Mouse (Mus musculus): ENCODE results near the gene Slc13a3. TPM values are rescaled to one million over a fixed set of nuclear protein-coding genes. Genes with fewer than 3 reads are reported as not detected.

Slc13a3 gene
- 1.8 and 3.1 TPM in 2 replicates for polyA plus RNA-seq (2012; rRNA removed)

DNA sequence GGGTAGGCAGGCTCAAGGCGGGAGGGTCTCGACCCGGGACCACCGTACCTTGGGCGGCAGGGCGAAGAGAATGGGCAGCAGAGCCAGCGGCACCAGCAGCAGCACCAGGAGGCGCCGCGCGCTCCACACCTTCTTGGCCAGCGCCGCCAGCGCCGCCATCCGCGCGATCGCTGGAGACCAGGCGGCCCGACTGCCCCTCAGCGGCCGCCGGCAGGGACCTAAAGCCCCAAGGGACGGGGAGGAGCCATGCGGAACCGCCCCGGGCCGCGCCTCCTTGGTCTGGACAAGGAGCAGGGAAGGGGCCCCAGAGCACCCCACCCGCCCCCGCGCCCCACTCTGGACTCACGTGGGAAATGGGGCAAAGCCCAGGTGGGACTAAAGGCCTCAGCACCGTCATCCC, at the start of gene Slc13a3:
TSS of gene Slc13a3 (minus strand) at position 228 of the 400 bp plus-strand sequence.

GRCm38 (mm10) chr2:165503259-165504203, 30.5 kb upstream of the Slc13a3 start, which contains the start of gene Slc2a10:
Gene Slc2a10, plus strand, starts transcription at chr2:165503787.

DNA sequence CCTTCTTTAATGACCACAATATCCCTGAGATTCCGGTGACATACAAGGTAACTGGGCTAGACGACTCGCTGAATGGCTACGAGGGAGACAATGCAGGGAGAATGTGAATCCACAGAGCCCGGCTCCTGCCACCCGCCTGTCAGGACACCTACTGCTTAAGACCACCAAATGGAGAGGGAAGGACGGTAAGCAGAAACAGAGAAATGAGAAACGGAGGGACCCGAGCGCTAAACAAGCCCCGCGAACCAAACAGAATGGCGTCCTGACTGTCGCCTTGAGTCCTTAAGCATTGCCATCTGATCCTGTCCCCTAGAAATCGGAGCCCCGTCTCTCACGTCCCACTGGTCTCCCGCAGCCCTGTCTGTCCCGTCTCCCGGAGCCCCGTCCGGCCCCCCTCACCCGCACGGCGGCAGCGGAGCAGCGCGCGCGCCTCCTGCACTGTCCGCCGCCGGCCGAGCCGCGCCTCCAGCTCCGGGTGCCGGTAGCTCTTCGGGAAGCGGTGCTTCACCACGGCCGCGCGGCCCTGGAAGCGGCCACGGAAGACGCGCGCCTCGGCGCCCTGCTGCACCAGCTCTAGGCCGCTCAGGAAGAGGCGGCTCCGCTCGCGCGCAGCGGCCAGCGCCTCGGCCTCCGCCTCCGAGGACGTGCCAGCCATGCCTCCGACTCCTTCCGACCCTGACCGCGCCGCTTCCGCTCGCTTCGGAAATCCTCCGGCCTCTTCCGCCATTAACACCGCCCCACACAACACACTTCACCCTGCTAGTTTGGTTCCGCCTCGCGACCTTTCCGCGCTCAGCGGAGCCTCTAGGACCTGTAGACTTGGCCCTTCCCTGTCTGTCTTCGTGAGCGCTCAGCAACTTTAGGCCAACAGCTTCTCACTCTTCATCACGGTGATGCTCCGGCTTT, 19.9 kb upstream of the Slc13a3 start, which contains the start of gene Trp53rka:
TSS of gene Trp53rka (minus strand) at position 677 of the 906 bp plus-strand sequence.

GRCm38 (mm10) chr2:165387844-165388495, 85.1 kb downstream of the Slc13a3 start, which contains the start of gene Zfp334:
Gene Zfp334, minus strand, starts transcription at chr2:165388259.

GRCm38 (mm10) chr2:165368496-165368895, 104.5 kb downstream of the Slc13a3 start, which contains the start of gene Zfp663:
Gene Zfp663, minus strand, starts transcription at chr2:165368729.

Other genes starting within 250 kb of the Slc13a3 start
- gene Cdh22, start 238.4 kb downstream of the Slc13a3 start, polyA plus RNA-seq (2012; rRNA removed): 4.2 and 4.8 TPM in 2 replicates
- 62.8 and 66.6 TPM in 2 replicates for gene Slc35c2, start 185.4 kb downstream of the Slc13a3 start, polyA plus RNA-seq (2012; rRNA removed)
- 90.6 and 92.9 TPM in 2 replicates for gene Elmo2, start 146.8 kb downstream of the Slc13a3 start, polyA plus RNA-seq (2012; rRNA removed)
- gene Zfp663, start 104.5 kb downstream of the Slc13a3 start, polyA plus RNA-seq (2012; rRNA removed): 0.33 TPM in 1 of 2 replicates, not detected in the other
- gene Zfp334, start 85.0 kb downstream of the Slc13a3 start, polyA plus RNA-seq (2012; rRNA removed): 6.4 and 7.4 TPM in 2 replicates
- gene Ocstamp, start 72.8 kb downstream of the Slc13a3 start, polyA plus RNA-seq (2012; rRNA removed): 0.26 and 0.36 TPM in 2 replicates
- gene Trp53rka, start 20.1 kb upstream of the Slc13a3 start, polyA plus RNA-seq (2012; rRNA removed): 34.7 and 38.2 TPM in 2 replicates
- 10.3 and 11.4 TPM in 2 replicates for gene Slc2a10, start 30.6 kb upstream of the Slc13a3 start, polyA plus RNA-seq (2012; rRNA removed)
- 74.6 and 106 TPM in 2 replicates for gene Eya2, start 121.8 kb upstream of the Slc13a3 start, polyA plus RNA-seq (2012; rRNA removed)